Mouse (Mus musculus): ENCODE measurements around the gene Nsd1. TPM values are rescaled to one million over a fixed set of nuclear protein-coding genes. Genes with fewer than 3 reads are reported as not detected.
A peak's percentile ranks its signal among the peaks of the same experiment; 100 is the strongest.
"Not testable (repeated sequence)": the region's sequence is repeated elsewhere in the genome, so short reads cannot be mapped to it uniquely, and the experiment has no call there.

Nsd1 gene
- polyA plus RNA-seq (2012; rRNA removed) = 23.1 and 26.3 TPM in 2 replicates

DNA sequence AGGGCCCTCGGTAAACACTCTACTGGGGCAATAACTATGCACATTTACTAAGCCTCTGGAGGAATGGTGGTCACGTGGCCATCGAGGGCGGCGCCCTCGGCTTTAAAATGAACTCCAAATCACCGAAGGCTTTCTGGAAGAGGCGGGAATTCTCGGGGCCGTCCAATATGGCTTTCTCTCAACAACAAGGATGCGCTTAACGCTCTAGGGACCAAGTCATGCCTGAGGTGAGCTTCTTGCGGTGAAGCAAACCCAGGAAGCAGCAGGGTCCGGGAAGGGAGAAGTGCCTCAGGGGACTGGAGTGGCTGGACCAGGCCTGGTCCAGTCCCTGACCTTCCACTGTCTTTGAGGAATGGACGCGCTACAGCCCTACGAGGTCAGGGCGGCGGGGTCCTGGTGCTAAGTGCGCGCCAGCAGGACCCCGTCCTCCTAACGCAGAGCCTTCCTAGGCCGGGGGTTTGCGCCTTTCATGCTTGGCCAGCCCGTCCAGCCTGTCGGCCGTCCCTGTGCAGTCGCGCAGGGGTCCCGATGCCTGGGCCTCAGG, at the start of gene Nsd1:
TSS of gene Nsd1 (plus strand) at position 134 of the 544 bp plus-strand sequence.
- DNase-seq (ENCODE audit: low read depth) = no peak

DNA sequence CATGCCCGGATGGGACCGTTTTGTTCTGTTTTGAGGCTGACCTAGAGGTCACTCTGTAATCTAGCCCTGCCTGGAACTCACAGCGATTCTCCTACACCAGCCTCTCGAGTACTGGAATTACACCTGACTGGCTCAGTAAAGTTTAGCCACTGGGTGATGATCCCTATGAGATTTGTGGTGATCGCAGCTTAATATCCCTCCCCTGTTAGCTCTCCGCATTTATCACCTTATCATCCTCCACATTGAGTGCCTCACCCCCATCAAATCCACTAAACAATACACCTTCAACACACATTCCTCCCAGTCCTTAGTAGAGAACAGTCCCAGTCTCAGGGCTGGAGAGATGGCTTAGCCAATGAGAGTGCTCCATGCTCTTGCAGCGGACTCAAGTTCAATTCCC, 47.2 kb upstream of the Nsd1 start:
- no peak for DNase-seq (ENCODE audit: low read depth)

DNA sequence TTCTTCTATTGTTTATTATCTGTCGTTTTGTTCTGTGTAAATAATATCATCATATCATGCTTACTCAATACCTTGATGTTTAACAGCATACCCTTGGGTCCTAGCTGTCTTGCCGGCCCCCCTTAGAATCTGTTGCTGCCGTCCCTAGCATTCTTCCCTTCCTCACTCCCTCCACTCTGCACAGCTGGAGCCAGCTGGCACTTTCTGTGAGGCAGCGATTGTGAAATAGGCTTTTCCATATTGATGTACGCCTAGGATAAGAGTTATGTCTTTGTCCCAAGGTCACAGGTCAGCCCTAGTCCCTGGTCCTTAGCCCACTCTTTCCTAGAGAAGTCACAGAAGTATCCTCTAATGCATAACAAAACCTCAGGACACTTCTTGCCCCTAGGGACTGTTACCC, 46.0 kb upstream of the Nsd1 start:
- DNase-seq (ENCODE audit: low read depth) = no peak

DNA sequence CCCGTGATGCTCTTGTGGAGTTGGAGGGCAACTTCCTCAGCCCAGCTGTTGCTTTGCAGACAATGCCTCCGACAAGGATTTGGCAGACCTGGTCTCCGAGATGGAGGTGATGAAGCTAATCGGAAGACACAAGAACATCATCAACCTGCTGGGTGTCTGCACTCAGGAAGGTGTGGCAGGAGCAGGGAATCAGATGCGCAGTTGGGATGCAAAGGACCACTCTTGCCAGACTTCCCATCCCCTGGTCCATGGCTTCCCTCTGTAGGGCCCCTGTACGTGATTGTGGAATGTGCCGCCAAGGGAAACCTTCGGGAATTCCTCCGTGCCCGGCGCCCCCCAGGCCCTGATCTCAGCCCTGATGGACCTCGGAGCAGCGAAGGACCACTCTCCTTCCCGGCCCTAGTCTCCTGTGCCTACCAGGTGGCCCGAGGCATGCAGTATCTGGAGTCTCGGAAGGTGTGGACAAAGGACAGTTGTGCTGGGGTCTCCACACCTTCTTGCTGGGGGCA, 43.7 kb upstream of the Nsd1 start:
- DNase-seq (ENCODE audit: low read depth) = no peak

DNA sequence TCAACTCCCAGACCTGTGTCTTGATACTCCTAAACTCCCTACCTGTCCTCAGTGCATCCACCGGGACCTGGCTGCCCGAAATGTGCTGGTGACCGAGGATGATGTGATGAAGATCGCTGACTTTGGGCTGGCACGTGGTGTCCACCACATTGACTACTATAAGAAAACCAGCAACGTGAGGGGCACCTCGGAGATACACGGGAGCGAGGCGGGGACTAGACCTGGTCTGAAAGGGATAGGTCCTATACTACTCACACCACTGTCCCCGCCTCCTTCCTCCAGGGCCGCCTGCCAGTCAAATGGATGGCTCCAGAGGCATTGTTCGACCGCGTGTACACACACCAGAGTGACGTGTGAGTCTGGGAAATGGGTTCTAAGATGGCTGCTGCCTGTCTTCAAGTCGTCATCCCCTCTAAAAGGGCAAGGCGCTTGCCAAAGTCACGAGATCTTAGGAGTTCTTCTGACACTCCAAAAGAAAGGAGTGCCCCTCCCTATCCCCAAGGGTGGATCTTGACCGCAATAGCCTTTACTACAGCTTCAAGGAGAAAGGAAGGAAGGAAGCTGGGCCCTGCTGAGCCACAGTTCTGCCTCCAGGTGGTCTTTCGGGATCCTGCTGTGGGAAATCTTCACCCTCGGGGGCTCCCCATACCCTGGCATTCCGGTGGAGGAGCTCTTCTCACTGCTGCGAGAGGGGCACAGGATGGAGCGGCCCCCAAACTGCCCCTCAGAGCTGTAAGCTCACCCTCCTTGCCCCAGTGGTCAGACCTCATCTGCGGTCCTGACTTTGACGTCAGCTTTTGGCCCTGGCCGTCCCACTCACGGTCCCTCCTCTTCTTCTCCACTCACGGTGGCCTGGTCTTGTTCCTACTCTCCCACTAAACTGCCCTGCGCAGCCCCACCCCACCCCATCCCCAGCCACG, 42.5 kb upstream of the Nsd1 start:
- DNase-seq (ENCODE audit: low read depth) = no peak

DNA sequence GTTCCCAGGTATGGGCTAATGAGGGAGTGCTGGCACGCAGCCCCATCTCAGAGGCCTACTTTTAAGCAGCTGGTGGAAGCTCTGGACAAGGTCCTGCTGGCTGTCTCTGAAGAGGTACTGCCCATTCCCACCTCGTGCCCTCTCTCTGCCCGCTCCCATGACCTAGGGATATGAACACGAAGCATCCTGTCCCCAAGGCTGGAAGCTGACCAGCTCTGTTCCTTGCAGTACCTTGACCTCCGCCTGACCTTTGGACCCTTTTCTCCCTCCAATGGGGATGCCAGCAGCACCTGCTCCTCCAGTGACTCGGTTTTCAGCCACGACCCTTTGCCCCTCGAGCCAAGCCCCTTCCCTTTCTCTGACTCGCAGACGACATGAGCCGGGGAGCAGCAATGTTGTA, 41.8 kb upstream of the Nsd1 start:
- DNase-seq (ENCODE audit: low read depth) = no peak

DNA sequence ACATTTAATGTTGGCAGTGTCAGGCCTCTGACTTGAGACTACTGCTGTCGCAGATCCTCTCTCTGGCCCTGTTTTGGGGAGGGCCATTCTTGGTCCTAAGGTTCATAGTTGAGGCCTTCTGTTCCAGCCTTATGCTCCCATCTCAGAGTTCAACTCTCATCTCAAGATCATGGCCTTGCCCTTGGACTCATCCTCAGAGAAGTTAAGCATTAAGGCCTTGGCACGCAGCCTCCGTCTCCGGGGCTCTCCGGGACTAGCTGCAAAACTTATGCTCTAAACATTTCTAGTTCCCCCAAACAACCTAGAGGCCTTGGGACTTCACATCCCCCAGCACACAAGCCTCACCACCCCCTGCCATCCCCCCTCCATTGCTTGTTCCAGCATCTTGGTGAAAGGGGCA, 41.3 kb upstream of the Nsd1 start:
- DNase-seq (ENCODE audit: low read depth) = no peak

DNA sequence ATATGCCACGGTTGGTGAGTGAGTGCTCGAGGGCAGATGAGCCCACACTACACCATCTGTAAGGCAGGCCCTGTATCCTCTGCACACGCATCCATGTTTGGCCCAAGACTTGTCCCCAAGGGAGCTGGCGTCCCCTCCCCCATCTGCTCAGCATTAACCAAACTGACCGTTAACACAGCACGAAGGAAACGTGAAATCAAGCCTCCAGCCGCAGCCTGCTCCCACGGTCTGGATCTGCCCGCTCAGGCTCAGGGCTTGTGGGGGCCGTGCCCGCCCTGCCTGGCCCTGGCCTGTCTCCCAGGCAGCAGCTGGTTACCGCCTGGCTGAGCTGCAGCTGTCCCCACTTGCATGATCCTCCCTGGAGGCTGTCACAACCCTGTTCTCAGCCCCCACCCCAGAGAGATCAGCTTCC, 40.6 kb upstream of the Nsd1 start:
- DNase-seq (ENCODE audit: low read depth) = no peak

DNA sequence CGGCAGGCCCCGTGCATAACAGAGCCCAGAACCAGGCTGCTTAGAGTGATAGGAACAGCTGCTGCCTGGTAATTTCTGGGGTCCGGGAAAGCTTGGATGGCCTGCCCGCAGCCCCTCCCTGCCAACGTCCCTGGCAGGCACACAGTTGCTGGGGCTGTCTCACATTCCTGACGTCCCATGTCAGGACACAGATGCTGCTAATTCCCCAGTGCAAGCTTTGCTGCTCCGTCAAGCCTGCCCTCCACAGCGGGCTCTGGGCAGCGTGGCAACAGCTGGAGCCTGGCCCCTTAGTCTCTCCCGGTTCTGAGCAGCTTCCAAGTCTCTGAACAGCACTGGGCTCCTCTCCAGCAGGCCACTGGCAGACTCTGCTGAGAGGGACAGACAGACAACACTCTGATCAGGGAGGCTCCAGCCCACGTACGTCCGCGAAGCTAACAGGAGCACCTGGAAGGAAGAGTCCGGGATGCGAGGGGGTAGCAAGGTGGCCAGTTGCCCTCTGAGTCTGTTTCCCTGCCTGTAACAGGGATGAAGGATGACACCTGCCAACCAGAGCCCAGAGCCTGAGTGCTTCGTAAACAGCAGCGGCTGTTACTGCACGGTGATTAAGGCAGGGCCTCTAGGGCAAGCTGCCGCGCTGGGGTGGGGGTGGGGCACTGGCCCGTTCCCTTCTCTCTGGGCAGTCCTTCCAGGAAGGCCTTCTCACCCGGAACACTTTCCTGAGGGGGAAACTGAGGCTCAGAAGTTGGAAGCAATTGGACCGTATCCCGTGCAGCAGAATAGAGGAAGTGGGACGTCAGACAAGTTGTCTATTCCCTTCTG, 37.9 kb upstream of the Nsd1 start:
- DNase-seq (ENCODE audit: low read depth) = no peak

DNA sequence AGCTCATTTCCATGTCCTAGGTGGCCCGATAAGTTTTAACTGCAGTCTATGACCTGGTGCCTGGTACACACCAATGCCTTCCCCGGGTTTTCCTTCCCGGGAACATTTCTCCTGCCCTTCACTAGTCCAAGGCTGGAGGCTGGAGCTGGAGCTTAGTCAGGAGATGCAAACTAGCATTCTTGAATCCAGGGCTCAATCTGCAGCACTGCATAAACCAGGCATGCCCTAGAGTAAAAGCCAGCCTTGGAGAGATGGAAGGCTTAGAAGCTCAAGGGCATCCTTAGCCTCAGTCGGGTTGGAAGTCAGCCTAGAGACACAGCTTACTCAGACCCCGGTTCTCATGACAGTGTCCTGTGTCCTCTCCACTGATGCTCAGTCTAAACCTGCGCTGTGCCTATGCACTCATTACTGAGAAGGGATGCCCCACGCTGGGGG, 37.2 kb upstream of the Nsd1 start:
- DNase-seq (ENCODE audit: low read depth) = no peak

DNA sequence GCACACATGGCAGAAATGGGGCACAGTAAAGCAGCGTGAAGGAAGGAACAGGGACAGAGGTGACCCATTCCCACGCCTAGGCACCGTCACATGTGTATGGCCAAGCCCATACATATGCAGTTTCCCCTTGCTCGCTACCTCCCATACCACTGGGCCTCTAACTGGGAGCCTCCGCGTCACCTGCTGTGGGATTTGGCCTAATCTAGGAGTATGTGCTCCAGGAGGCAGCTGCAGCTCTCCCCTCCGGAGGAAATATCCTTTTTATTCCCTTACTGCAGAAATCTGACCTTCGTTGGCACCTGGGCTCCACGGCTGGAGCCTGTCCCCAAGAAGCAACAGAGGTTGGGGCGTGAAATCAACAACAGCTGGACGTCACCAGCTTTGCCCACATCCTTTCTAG, 35.2 kb upstream of the Nsd1 start:
- DNase-seq (ENCODE audit: low read depth) = no peak

DNA sequence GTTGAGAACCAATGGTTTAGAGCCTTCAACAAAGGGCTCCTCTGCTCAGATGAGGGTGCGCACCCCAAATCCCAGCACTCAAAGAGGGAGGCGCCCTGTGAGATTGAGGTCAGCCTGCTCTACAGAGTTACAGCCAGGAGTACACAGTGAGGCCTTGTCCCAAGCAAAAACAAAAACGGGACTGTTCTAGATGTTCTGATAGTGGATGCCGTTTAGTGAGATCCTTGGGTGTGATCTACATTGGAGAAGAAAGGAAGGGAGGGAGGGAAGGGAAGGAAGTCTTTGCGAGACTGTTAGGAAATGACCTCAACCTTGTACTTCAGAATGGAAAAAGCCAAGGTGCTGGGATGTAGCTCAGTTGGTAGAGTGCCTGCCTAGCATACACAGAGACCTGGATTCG, 33.3 kb upstream of the Nsd1 start:
- DNase-seq (ENCODE audit: low read depth) = no peak

DNA sequence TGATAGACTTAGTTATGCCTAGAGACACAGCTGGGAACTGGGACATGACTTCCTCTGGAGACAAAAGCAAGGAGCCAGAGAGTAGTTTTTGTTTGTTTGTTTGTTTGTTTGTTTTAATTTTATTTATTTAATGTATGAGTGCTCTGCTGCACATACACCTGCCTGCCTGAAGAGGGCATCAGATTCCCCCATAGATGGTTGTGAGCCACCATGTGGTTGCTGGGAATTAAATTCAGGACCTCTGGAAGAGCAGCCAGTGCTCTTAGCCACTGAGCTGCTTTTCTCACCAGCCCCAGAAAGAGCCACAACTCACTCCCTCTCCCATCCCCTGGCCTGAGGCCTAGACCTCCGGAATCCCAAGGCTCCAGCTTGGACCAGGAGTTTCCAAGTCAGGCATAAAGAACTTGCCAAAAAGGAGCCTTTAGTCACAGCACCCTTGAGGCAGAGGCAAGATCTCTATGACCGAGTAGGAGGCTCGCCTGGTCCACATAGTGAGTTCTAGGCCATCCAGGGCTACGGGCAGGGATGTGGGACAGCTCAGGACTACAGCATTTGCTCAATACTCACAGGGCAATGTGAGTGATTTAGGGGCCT, 31.6 kb upstream of the Nsd1 start:
- DNase-seq (ENCODE audit: low read depth) = no peak

DNA sequence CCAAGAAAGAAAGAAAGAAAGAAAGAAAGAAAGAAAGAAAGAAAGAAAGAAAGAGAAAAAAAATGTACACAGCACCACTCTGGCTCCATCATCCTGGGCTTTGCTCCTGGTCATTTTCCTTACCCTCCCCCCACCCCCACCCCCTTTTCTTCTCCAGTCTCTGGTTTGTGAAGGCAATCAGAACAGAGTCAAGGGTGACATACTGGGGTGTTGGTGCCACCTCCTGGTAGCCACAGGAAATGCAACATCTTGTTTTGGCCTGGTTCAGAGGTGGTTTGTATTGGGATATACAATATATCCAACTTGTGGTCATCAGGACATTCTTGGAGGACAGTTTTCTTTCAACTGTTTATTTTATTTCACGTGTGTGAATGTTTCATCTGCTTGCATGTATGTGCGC, 31.0 kb upstream of the Nsd1 start:
- no peak for DNase-seq (ENCODE audit: low read depth)

DNA sequence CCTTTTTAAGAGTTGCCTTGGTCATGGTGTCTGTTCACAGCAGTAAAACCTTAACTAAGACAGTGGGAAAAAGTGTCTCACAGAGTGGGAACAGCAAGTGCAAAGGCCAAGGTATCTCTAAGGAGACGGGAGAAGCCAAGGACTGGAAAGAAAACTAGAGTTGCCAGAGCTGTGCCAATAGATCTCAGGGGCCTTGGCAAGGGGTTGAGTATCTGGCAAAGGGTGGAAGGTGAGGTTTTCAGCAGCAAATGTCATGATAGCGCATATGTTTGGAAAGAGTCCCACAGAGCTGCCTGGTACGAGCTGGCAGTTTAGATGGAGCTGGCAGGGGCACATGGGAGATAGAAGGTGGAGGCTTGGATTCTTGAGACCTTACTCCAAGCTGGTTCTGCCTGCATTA, 30.0 kb upstream of the Nsd1 start:
- DNase-seq (ENCODE audit: low read depth) = no peak

DNA sequence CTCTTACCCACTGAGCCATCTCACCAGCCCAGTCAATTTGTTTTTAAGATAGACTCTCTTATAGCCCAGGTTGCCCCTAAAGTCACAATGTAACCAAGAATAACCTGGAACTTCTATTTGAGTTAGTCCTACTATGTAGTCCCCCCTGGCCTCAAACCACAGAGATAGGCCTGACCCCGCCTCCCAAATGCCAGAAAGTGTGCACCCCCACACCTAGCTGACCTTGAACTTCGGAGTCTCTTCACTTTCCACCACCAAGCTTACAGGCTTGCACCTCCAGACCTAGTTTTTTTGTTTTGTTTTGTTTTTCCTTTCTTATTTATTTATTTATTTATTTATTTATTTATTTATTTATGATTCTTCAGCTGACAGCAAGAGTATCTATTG, 27.8 kb upstream of the Nsd1 start:
- DNase-seq (ENCODE audit: low read depth) = no peak

DNA sequence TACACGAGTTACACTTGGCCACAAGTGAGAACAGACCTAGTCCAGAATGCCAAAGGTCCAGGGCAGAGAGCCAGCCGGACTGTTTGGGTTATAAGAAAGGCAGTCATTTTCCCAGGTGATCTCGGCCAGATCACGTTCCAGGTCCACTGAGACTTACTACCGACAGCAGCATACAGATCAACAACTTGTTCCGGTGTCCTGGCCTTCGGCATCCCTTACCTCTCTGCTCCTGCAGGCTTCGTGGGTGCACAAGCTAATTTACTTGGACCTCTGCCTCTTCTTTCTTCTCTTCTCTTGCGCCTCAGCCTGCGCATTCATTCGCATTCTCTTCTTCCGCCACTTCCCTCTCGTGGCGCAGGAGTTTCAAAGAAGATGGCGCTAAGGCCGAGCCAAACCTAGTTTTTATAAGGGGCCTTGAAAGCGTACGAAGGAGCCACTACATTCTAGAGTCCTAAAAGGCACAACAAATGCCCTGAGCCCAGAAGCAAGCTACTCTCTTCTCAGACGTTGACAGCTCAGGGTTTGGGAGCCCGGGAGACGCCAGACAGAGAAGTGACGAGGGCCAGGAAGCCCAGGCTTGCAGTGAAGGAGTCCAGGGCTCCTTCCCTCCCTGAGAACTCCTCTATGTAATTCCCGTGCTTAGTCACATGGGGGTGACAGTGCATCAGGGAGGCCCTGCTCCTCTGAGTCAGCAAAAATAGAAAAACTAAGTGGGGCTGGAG, 27.2 kb upstream of the Nsd1 start:
- peak; percentile 63 for DNase-seq (ENCODE audit: low read depth)

DNA sequence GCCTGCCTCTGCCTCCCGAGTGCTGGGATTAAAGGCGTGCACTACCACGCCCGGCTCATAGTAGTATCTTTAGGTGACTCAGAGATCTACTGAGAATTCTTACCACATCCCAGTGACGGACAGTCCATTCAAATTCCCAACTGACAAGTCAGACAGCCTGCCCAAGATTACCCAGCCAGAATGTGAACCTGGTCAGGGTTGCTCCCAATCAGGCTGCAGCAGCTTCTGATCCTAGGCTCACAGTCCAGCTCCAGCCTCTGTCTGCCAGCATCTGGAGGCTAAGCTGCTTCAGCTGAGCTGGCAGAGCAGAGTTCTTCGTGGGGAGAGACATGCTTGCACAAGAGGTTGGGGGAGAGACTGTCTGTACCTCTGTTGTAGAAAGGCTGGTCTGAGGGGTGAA, 26.2 kb upstream of the Nsd1 start:
- DNase-seq (ENCODE audit: low read depth) = peak; percentile 58

DNA sequence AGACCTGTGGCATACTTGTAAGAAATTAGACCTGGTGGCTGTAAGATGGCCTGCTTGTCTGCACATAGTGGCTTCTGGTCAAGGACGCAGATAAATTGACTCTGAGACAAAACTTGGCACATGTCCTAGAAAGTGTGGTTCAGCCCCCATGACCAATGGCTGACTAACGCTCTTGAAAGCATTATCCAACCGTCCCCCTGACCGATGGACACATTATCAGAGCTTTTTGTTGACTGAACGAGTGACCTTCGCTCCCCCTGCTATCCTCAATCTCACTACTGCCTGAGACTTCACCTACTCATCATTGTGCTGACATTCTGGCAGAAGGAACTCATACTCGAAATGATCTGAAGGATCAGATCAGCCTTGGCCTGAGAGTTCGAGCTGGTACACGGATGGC, 22.5 kb upstream of the Nsd1 start:
- DNase-seq (ENCODE audit: low read depth) = not testable (repeated sequence)

DNA sequence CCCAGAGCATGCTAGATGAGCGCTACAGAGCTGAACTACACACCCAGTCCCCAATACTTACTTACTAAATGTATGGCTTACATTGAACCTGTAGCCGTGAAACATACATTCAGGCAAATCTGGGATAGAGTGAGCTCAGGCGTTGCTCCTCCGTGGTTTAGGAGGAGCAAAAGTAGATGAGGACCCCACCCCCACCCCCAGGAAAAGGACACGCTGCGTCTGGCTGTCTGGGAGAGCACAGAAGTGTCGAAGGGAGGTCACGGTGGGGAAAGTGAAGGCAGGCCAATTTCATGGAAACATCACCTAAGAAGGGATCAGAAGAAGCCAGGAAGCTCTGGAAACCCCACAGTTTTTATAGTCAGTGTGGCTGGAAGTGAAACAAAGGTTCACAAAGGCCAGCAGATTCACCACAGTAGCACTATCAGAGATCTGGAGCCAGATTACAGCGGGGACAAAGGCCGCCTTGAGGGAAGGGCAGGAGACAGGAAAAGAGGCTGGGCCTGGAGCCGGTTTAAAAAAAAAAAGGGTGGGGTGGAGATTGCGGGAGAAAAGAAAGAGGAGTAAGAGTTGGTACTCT, 20.0 kb upstream of the Nsd1 start:
- DNase-seq (ENCODE audit: low read depth) = no peak

Measured in gonadal fat pad, adult 2 months (tissue).